Mouse (Mus musculus) limb, embryonic 14.5 days (tissue): ENCODE measurements around the gene Proser2. TPM values are rescaled to one million over a fixed set of nuclear protein-coding genes. Genes with fewer than 3 reads are reported as not detected.

Source experiments
- ATAC-seq: fragments of 200-750 bp; cut with Nextera tagmentation; 2 replicates; pipeline ENCODE4 v1.8.0; 2017; ENCODE audit warnings: low read depth, moderate number of reproducible peaks, moderate TSS enrichment; ENCODE audit not compliant: low FRiP score
- DNase-seq: peaks from one replicate; pipeline ENCODE4 v3.0.0-alpha.2; 2015; ENCODE audit warnings: low spot score
- H3K27ac ChIP-seq: fragments of 300-500 bp; sonication (generic); replicated peaks from 2 replicates; pipeline ENCODE4 v1.5.1; 2014; ENCODE audit warnings: low read depth, mild to moderate bottlenecking, low read length, moderate library complexity, mixed read lengths
- H3K27me3 ChIP-seq: fragments of 300-500 bp; sonication (generic); 2 replicates; pipeline ENCODE4 v1.6.1; 2014; ENCODE audit warnings: low read length, mixed read lengths; ENCODE audit not compliant: control insufficient read depth, insufficient read depth
- H3K36me3 ChIP-seq: fragments of 300-500 bp; sonication (generic); 2 replicates; pipeline ENCODE4 v1.6.1; 2014; ENCODE audit warnings: mild to moderate bottlenecking, low read length, moderate library complexity, mixed read lengths; ENCODE audit not compliant: control insufficient read depth, insufficient read depth
- H3K4me1 ChIP-seq: fragments of 300-500 bp; sonication (generic); 2 replicates; pipeline ENCODE4 v1.6.1; 2014; ENCODE audit warnings: antibody characterized with exemption, low read length, mixed read lengths; ENCODE audit not compliant: control insufficient read depth, insufficient read depth
- H3K4me2 ChIP-seq: fragments of 300-500 bp; sonication (generic); replicated peaks from 2 replicates; pipeline ENCODE4 v1.6.1; 2014; ENCODE audit warnings: low read depth, mild to moderate bottlenecking, low read length, moderate library complexity; ENCODE audit not compliant: severe bottlenecking
- H3K4me3 ChIP-seq: fragments of 300-500 bp; sonication (generic); replicated peaks from 2 replicates; pipeline ENCODE4 v1.5.1; 2014; ENCODE audit warnings: low read length
- H3K9ac ChIP-seq: fragments of 300-500 bp; sonication (generic); 2 replicates; pipeline ENCODE4 v1.6.1; 2014; ENCODE audit warnings: mild to moderate bottlenecking, low read depth, low read length, moderate library complexity; ENCODE audit not compliant: severe bottlenecking
- H3K9me3 ChIP-seq: fragments of 300-500 bp; sonication (generic); 2 replicates; pipeline ENCODE4 v1.6.1; 2016; ENCODE audit warnings: low read length; ENCODE audit not compliant: control insufficient read depth
- POLR2A ChIP-seq: fragments of 200-500 bp; IDR thresholded peaks from 2 replicates; pipeline ENCODE4 v1.8.0; 2012; ENCODE audit warnings: inconsistent platforms, mild to moderate bottlenecking, moderate library complexity, borderline replicate concordance; ENCODE audit not compliant: insufficient read depth, insufficient read length; ENCODE audit errors: extremely low read depth
- WGBS: fragments of 180-500 bp; shearing (Covaris S2); extraction: QIAGEN DNeasy Blood & Tissue Kit; methylation state at CpG from one replicate; pipeline ENCODE4 v1.1.7; 2014; 5-methylcytosine and 5-hydroxymethylcytosine counted together
- polyA plus RNA-seq, 2 experiments: library from polyadenylated mRNA; depleted of rRNA in 1 of 2; stranded (reverse) in 1 of 2; unstranded in 1 of 2; fragments of >200 nt; fragmentation: Nextera tagmentation in 1 of 2; extraction: Ambion mirVana in 1 of 2; gene quantifications; 2 replicates each; pipeline versions ENCODE4 v1.2.1 to v1.2.3; 2012 to 2014

Proser2 gene
- polyA plus RNA-seq, 2 experiments: 7.6 to 10.5 TPM

GRCm38 (mm10) chr2:6128136-6128805 lies 1.7 kb downstream of the Proser2 start:
- Histone ChIP-seq H3K27ac (no peak overlapping the region), H3K4me1 (no peaks in the 10 kb centered on the region), H3K27me3 (peaks cover 7% of the 10 kb centered on the region; the same call in 1 of the 2 replicates), H3K9ac (no peak overlapping the region), H3K36me3 (no peaks in the 10 kb centered on the region), H3K4me2 (peak overlapping the region; percentile 19; the same call in 1 of the 2 replicates), H3K9me3 (no peaks in the 10 kb centered on the region), H3K4me3 (peak overlapping the region; percentile 4)
- no peak for DNase-seq
- WGBS: 86% methylated on average over 11 of the region's 11 CpGs
- no peak for TF ChIP-seq POLR2A
- no peak for ATAC-seq

GRCm38 (mm10) chr2:6123046-6123445 lies 7.0 kb downstream of the Proser2 start:
- H3K4me2 ChIP-seq: no peak overlapping the region
- H3K4me1 ChIP-seq: no peaks in the 10 kb centered on the region
- 87% methylated on average over 7 of the region's 7 CpGs for WGBS
- H3K27me3 ChIP-seq: peaks cover 2% of the 10 kb centered on the region; the same call in 1 of the 2 replicates
- no peak for DNase-seq
- no peak for TF ChIP-seq POLR2A
- H3K27ac ChIP-seq: no peak overlapping the region
- no peak for ATAC-seq
- no peaks in the 10 kb centered on the region for H3K36me3 ChIP-seq
- H3K9me3 ChIP-seq: no peaks in the 10 kb centered on the region
- H3K4me3 ChIP-seq: no peak overlapping the region
- no peak overlapping the region for H3K9ac ChIP-seq

- Histone ChIP-seq H3K4me3 (no peak overlapping the region), H3K4me2 (no peak overlapping the region), H3K27ac (no peak overlapping the region), H3K36me3 (no peaks in the 10 kb centered on the region), H3K27me3 (no peaks in the 10 kb centered on the region), H3K9me3 (no peaks in the 10 kb centered on the region), H3K4me1 (no peaks in the 10 kb centered on the region), H3K9ac (no peak overlapping the region)
- WGBS: 91% methylated on average over 2 of the region's 2 CpGs
- TF ChIP-seq POLR2A: no peak
- DNase-seq (no peak), ATAC-seq (no peak)
These were observed 8.9 kb downstream of the Proser2 start for GRCm38 (mm10) chr2:6121091-6121490.

- no peak for TF ChIP-seq POLR2A
- H3K4me1 ChIP-seq: no peaks in the 10 kb centered on the region
- no peaks in the 10 kb centered on the region for H3K27me3 ChIP-seq
- H3K9me3 ChIP-seq: no peaks in the 10 kb centered on the region
- no peak for DNase-seq
- H3K36me3 ChIP-seq: no peaks in the 10 kb centered on the region
- ATAC-seq: no peak
- H3K4me2 ChIP-seq: no peak overlapping the region
- 75% methylated on average over 10 of the region's 10 CpGs for WGBS
- no peak overlapping the region for H3K4me3 ChIP-seq
- no peak overlapping the region for H3K9ac ChIP-seq
- no peak overlapping the region for H3K27ac ChIP-seq
These were observed 11.8 kb downstream of the Proser2 start for GRCm38 (mm10) chr2:6118246-6118645.

GRCm38 (mm10) chr2:6113792-6114191 lies 16.2 kb downstream of the Proser2 start:
- H3K9me3 ChIP-seq: no peaks in the 10 kb centered on the region
- no peak overlapping the region for H3K9ac ChIP-seq
- no peak overlapping the region for H3K4me2 ChIP-seq
- no peak for ATAC-seq
- no peaks in the 10 kb centered on the region for H3K36me3 ChIP-seq
- DNase-seq: no peak
- H3K27ac ChIP-seq: no peak overlapping the region
- TF ChIP-seq POLR2A: no peak
- H3K4me1 ChIP-seq: no peaks in the 10 kb centered on the region
- no peak overlapping the region for H3K4me3 ChIP-seq
- no peaks in the 10 kb centered on the region for H3K27me3 ChIP-seq
- WGBS: 89% methylated on average over 12 of the region's 12 CpGs
